Mouse (Mus musculus): Measurements from ENCODE around the gene Il10rb.

DNA sequence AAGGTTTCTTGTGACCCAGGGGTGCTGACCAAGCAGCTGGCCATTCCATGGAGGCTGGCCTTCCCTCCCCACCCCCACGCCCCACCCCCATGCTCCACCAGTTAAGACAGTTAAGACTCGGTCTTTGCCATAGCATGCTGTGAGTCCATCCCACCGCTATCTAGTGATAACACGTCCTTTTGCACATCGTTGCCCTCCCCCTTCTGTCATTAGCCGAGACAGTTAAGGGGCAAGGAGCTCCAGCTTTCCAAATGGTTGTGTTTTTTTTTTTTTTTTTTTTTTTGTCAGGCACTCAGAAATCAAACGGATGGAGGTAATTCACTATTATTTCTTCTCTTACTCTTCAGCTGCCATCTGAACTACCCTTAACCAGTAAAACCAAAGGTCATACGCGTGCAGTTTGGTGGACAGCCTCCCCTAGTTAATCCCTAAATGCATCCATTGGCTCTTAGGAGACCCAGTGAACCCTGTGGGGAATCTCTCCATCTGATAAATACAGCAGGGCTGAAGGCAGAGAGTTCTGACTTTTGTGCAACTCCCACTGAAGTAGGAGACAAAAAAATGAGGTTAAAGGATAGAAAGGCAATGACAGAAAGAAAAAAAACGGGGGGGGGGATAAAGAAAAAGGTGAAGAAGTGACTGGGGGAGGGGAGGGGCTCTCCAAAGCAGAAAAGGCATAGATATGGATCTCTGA, 9.0 kb upstream of the Il10rb start:
- TF ChIP-seq SMC3 (IDR thresholded peaks at IDR 0.05; ENCODE audit: low read depth, low read length) (no peak), MAFK (IDR thresholded peaks at IDR 0.05; ENCODE audit: insufficient replicate concordance, low read length) (no peak), ELF1 (IDR thresholded peaks at IDR 0.05; ENCODE audit: low read depth, low read length) (no peak), MEF2A (IDR thresholded peaks at IDR 0.05; ENCODE audit: borderline replicate concordance, low read depth, low read length) (no peak), NRF1 (IDR thresholded peaks at IDR 0.05; ENCODE audit: low read depth, low read length) (no peak), CTCF (conservative IDR thresholded peaks at IDR 0.05 in 1 of 2, IDR thresholded peaks at IDR 0.05 in 1 of 2; ENCODE audit: low read depth in 2 of 2, low read length in 2 of 2) (no peak), TBP (conservative IDR thresholded peaks at IDR 0.05; ENCODE audit: low read depth, low read length) (no peak), EP300 (IDR thresholded peaks at IDR 0.05; ENCODE audit: low read length) (no peak)

Data from CH12.LX (cell line).